Mouse (Mus musculus) megakaryocyte, embryonic 14.5 days (primary cell): ENCODE data around the gene Cish.

Experiments used
- FLI1 ChIP-seq: IDR thresholded peaks from 2 replicates; pipeline ENCODE4 v1.6.1; 2012; ENCODE audit warnings: low read length, inconsistent platforms, mixed read lengths
- GATA1 ChIP-seq: IDR thresholded peaks from 3 replicates; pipeline ENCODE4 v1.6.1; 2012; ENCODE audit warnings: mixed read lengths, low read length, inconsistent platforms, borderline replicate concordance

GRCm38 (mm10) chr9:107296041-107296440 lies 215 bp downstream of the Cish start:
- TF ChIP-seq GATA1 (no peak), FLI1 (no peak)
